In the genomic region with DNA sequence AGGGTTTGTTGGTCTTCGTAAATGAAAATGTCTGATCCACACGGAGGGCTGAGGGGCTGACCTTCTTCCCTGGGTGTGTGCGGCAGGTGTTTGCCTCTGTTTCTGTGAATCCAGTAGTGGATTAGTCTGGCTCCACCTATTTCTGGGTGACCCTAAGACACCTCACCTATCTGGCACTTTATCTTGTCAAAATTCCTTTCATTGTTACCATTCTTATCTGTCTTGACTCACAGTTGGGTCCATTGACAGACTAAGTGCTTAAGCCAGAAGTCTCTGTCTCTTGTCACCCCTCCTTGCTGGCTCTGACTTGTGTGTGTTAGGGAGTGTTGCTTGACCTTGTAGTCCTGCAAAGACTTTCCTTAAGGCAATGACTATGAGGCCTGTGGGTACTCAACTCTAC, we compare ENCODE assay signal across 23 mouse cellular contexts.
"Had no signal": no experiment of that assay in that cellular context is flagged by ENCODE, and none has a peak within 500 bp of the region (broad histone marks: within the 10 kb centered on the region; RNA-seq: fewer than 3 reads in every experiment).

No protein-coding gene starts in this region.

- DNase-seq: kidney, adult 18-20 months; kidney, adult 9 months; kidney, postnatal 25 days; layer of hippocampus, adult 9-11 months; left cerebral cortex, postnatal 4 days; liver; liver, embryonic 13.5 days; lung, adult 2 months; lung, postnatal 14 days; lung, postnatal 4 days; right cerebral cortex, adult 18-20 months; right cerebral cortex, postnatal 14 days; right cerebral cortex, postnatal 4 days; thymus, adult 18-20 months; thymus, postnatal 36 days had no signal

- H3K27ac ChIP-seq: kidney, postnatal 0 days; layer of hippocampus, adult 2 months; limb, embryonic 13.5 days; liver, embryonic 13.5 days; midbrain, embryonic 13.5 days; stomach, embryonic 15.5 days had no signal

- H3K27me3 ChIP-seq: limb, embryonic 13.5 days; liver, embryonic 13.5 days; midbrain, embryonic 13.5 days; stomach, embryonic 15.5 days had no signal

- H3K4me1 ChIP-seq: liver, embryonic 13.5 days; midbrain, embryonic 13.5 days had no signal

- H3K4me2 ChIP-seq: limb, embryonic 13.5 days; liver, embryonic 13.5 days; midbrain, embryonic 13.5 days; stomach, embryonic 15.5 days had no signal

- H3K36me3 ChIP-seq: limb, embryonic 13.5 days; liver, embryonic 13.5 days; midbrain, embryonic 13.5 days; stomach, embryonic 15.5 days had no signal

- H3K4me3 ChIP-seq: layer of hippocampus, adult 2 months; limb, embryonic 13.5 days; liver, embryonic 13.5 days; midbrain, embryonic 13.5 days; myocyte; stomach, embryonic 15.5 days had no signal

- ATAC-seq: intestine, embryonic 16.5 days; midbrain, embryonic 13.5 days; midbrain, embryonic 16.5 days had no signal

- H3K9ac ChIP-seq: limb, embryonic 13.5 days; liver, embryonic 13.5 days; midbrain, embryonic 13.5 days; stomach, embryonic 15.5 days had no signal

- H3K9me3 ChIP-seq: limb, embryonic 13.5 days; liver, embryonic 13.5 days; midbrain, embryonic 13.5 days; stomach, embryonic 15.5 days had no signal
